Mouse (Mus musculus) MEL (cell line): ENCODE data around the gene Sun2. TPM values are rescaled to one million over a fixed set of nuclear protein-coding genes. Genes with fewer than 3 reads are reported as not detected.

Source experiments
- DNase-seq: peaks from one replicate; pipeline ENCODE4 v3.0.0; 2011; ENCODE audit warnings: low read depth, low spot score
- H3K27ac ChIP-seq: 2 replicates; pipeline ENCODE4 v1.5.1; 2012; ENCODE audit warnings: low read depth, mild to moderate bottlenecking, control low read depth, low read length, moderate library complexity; ENCODE audit not compliant: control insufficient read depth
- H3K27me3 ChIP-seq, 2 experiments: fragments of 150-350 bp in 1 of 2; sonication (generic) in 1 of 2; 2 replicates each; pipeline ENCODE4 v1.6.1; 2012; ENCODE audit warnings: low read length in 2 of 2, mild to moderate bottlenecking in 2 of 2, improper control_type of control experiment in 1 of 2, moderate library complexity in 1 of 2; ENCODE audit not compliant: insufficient read depth in 2 of 2, control insufficient read depth in 1 of 2
- H3K36me3 ChIP-seq, 2 experiments: 2 replicates each; pipeline ENCODE4 v1.6.1; 2012 to 2014; ENCODE audit warnings: low read length in 2 of 2, improper control_type of control experiment in 1 of 2, inconsistent platforms in 1 of 2, mild to moderate bottlenecking in 1 of 2; ENCODE audit not compliant: insufficient read depth in 2 of 2, control insufficient read depth in 1 of 2
- H3K4me1 ChIP-seq, 2 experiments: fragments of 150-350 bp in 1 of 2; sonication (generic) in 1 of 2; 2 replicates each; pipeline ENCODE4 v1.6.1; 2012; ENCODE audit warnings: low read length in 2 of 2, improper control_type of control experiment in 1 of 2, mild to moderate bottlenecking in 1 of 2; ENCODE audit not compliant: insufficient read depth in 2 of 2, control insufficient read depth in 1 of 2
- H3K4me3 ChIP-seq, 2 experiments: fragments of 150-350 bp in 1 of 2; sonication (generic) in 1 of 2; 2 replicates each; pipeline ENCODE4 v1.5.1; 2012; ENCODE audit warnings: low read depth in 2 of 2, low read length in 2 of 2, mild to moderate bottlenecking in 2 of 2, moderate library complexity in 2 of 2, control low read depth in 1 of 2, improper control_type of control experiment in 1 of 2; ENCODE audit not compliant: control insufficient read depth in 1 of 2, insufficient read depth in 1 of 2
- H3K79me2 ChIP-seq: 2 replicates; pipeline ENCODE4 v1.6.1; 2012; ENCODE audit warnings: mild to moderate bottlenecking, low read length, moderate library complexity; ENCODE audit not compliant: control insufficient read depth, poor library complexity, insufficient read depth
- H3K9ac ChIP-seq: 2 replicates; pipeline ENCODE4 v1.6.1; 2012; ENCODE audit warnings: low read depth, mild to moderate bottlenecking, control low read depth, low read length, moderate library complexity; ENCODE audit not compliant: control insufficient read depth, poor library complexity, severe bottlenecking
- H3K9me3 ChIP-seq: fragments of 150-350 bp; sonication (generic); replicated peaks from 2 replicates; pipeline ENCODE4 v1.6.1; 2012; ENCODE audit warnings: mild to moderate bottlenecking, low read length, improper control_type of control experiment, moderate library complexity; ENCODE audit not compliant: insufficient read depth
- CHD1 ChIP-seq: IDR thresholded peaks from 2 replicates; pipeline ENCODE4 v1.6.1; 2012; ENCODE audit warnings: low read depth, mild to moderate bottlenecking, inconsistent platforms, low read length, improper control_type of control experiment
- CHD2 ChIP-seq: IDR thresholded peaks from 2 replicates; pipeline ENCODE4 v1.6.1; 2011; ENCODE audit warnings: low read length, improper control_type of control experiment
- E2F4 ChIP-seq: IDR thresholded peaks from 2 replicates; pipeline ENCODE4 v1.6.1; 2011; ENCODE audit warnings: low read depth, low read length, improper control_type of control experiment, borderline replicate concordance
- EP300 ChIP-seq, 2 experiments: IDR thresholded peaks; 2 replicates each; pipeline ENCODE4 v1.6.1; 2011; ENCODE audit warnings: improper control_type of control experiment in 2 of 2, low read length in 2 of 2, low read depth in 1 of 2, mild to moderate bottlenecking in 1 of 2
- ETS1 ChIP-seq: IDR thresholded peaks from 2 replicates; pipeline ENCODE4 v1.6.1; 2012; ENCODE audit warnings: low read depth, mild to moderate bottlenecking, inconsistent platforms, low read length, improper control_type of control experiment, moderate library complexity
- GABPA ChIP-seq: IDR thresholded peaks from 2 replicates; pipeline ENCODE4 v1.6.1; 2012; ENCODE audit warnings: low read depth, mild to moderate bottlenecking, inconsistent platforms, low read length, improper control_type of control experiment, moderate library complexity
- GATA1 ChIP-seq: IDR thresholded peaks from 2 replicates; pipeline ENCODE4 v1.6.1; 2011; ENCODE audit warnings: low read depth, low read length, improper control_type of control experiment
- HCFC1 ChIP-seq: IDR thresholded peaks from 2 replicates; pipeline ENCODE4 v1.6.1; 2012; ENCODE audit warnings: low read depth, mild to moderate bottlenecking, inconsistent platforms, low read length, improper control_type of control experiment, moderate library complexity
- JUND ChIP-seq: IDR thresholded peaks from 2 replicates; pipeline ENCODE4 v1.6.1; 2011; ENCODE audit warnings: low read depth, mild to moderate bottlenecking, improper control_type of control experiment, low read length
- MAFK ChIP-seq: IDR thresholded peaks from 2 replicates; pipeline ENCODE4 v1.6.1; 2011; ENCODE audit warnings: low read depth, mild to moderate bottlenecking, low read length, improper control_type of control experiment, borderline replicate concordance
- MAX ChIP-seq: IDR thresholded peaks from 2 replicates; pipeline ENCODE4 v1.6.1; 2011; ENCODE audit warnings: low read length, improper control_type of control experiment
- MEF2A ChIP-seq: IDR thresholded peaks from 2 replicates; pipeline ENCODE4 v1.6.1; 2014; ENCODE audit warnings: low read depth, mild to moderate bottlenecking, inconsistent platforms, low read length, improper control_type of control experiment; ENCODE audit not compliant: poor library complexity, insufficient replicate concordance, severe bottlenecking; ENCODE audit errors: extremely low read depth
- MXI1 ChIP-seq: IDR thresholded peaks from 2 replicates; pipeline ENCODE4 v1.6.1; 2011; ENCODE audit warnings: mild to moderate bottlenecking, low read depth, low read length, improper control_type of control experiment
- MYC ChIP-seq: IDR thresholded peaks from 2 replicates; pipeline ENCODE4 v1.6.1; 2011; ENCODE audit warnings: low read depth, mild to moderate bottlenecking, low read length, improper control_type of control experiment, moderate library complexity
- NELFE ChIP-seq: IDR thresholded peaks from 2 replicates; pipeline ENCODE4 v1.6.1; 2011; ENCODE audit warnings: low read depth, low read length, improper control_type of control experiment
- POLR2A ChIP-seq, 2 experiments: IDR thresholded peaks; 2 replicates each; pipeline ENCODE4 v1.6.1; 2011 to 2012; ENCODE audit warnings: low read length in 2 of 2, mild to moderate bottlenecking in 2 of 2, control low read depth in 1 of 2, improper control_type of control experiment in 1 of 2, low read depth in 1 of 2, moderate library complexity in 1 of 2; ENCODE audit not compliant: control insufficient read depth in 1 of 2, insufficient read depth in 1 of 2, poor library complexity in 1 of 2
- POLR2AphosphoS2 ChIP-seq: IDR thresholded peaks from 2 replicates; pipeline ENCODE4 v1.6.1; 2011; ENCODE audit warnings: low read length, improper control_type of control experiment
- POLR2AphosphoS5 ChIP-seq: IDR thresholded peaks from 2 replicates; pipeline ENCODE4 v1.6.1; 2012; ENCODE audit warnings: low read depth, borderline replicate concordance, mild to moderate bottlenecking, inconsistent platforms, low read length, moderate library complexity, mixed read lengths
- RAD21 ChIP-seq: IDR thresholded peaks from 2 replicates; pipeline ENCODE4 v1.6.1; 2011; ENCODE audit warnings: mild to moderate bottlenecking, low read depth, low read length, improper control_type of control experiment
- SIN3A ChIP-seq: IDR thresholded peaks from 2 replicates; pipeline ENCODE4 v1.6.1; 2012; ENCODE audit warnings: low read length, improper control_type of control experiment, inconsistent platforms
- SMC3 ChIP-seq: IDR thresholded peaks from 2 replicates; pipeline ENCODE4 v1.6.1; 2011; ENCODE audit warnings: low read depth, low read length, improper control_type of control experiment
- UBTF ChIP-seq: IDR thresholded peaks from 2 replicates; pipeline ENCODE4 v1.6.1; 2012; ENCODE audit warnings: low read depth, mild to moderate bottlenecking, inconsistent platforms, low read length, improper control_type of control experiment, moderate library complexity, borderline replicate concordance; ENCODE audit not compliant: insufficient read depth
- ZMIZ1 ChIP-seq: IDR thresholded peaks from 2 replicates; pipeline ENCODE4 v1.6.1; 2012; ENCODE audit warnings: low read depth, mild to moderate bottlenecking, inconsistent platforms, low read length, improper control_type of control experiment, moderate library complexity
- ZNF384 ChIP-seq: IDR thresholded peaks from 2 replicates; pipeline ENCODE4 v1.6.1; 2012; ENCODE audit warnings: low read depth, mild to moderate bottlenecking, inconsistent platforms, low read length, improper control_type of control experiment
- polyA plus RNA-seq, 2 experiments: library from polyadenylated mRNA; stranded (reverse) in 1 of 2; unstranded in 1 of 2; fragments of >175 nt in 1 of 2; fragments of >200 nt in 1 of 2; gene quantifications; 2 replicates each; pipeline versions ENCODE4 v1.2.1 to v1.2.4; 2012; ENCODE audit warnings: low replicate concordance in 2 of 2, low read depth in 1 of 2; ENCODE audit not compliant: insufficient read length in 2 of 2, insufficient read depth in 1 of 2, missing spikeins in 1 of 2
- total RNA-seq: library from RNA; depleted of rRNA; stranded (reverse); fragments of 300-350 nt; gene quantifications from 2 replicates; pipeline ENCODE4 v1.2.3, GENCODE M21; 2012

Gene Sun2
- total and polyA plus RNA-seq, 3 experiments: 4.3 to 10.6 TPM; not detected in 1

GRCm38 (mm10) chr15:79687646-79688267 is 54.6 kb downstream of the Sun2 start, which contains the start of gene Josd1 (continued):
- no peak for TF ChIP-seq MAFK
- TF ChIP-seq, all 39 proteins: peak for 17

GRCm38 (mm10) chr15:79687175-79687574 is 55.2 kb downstream of the Sun2 start:
- H3K9me3 ChIP-seq: no peaks in the 10 kb centered on the region
- peak; percentile 53 for DNase-seq
- peaks cover 68% of the 10 kb centered on the region for H3K79me2 ChIP-seq
- peaks cover 0 to 32% of the 10 kb centered on the region in 2 experiments; a peak in 3 of 4 replicates for H3K36me3 ChIP-seq
- H3K27ac ChIP-seq: peak overlapping the region; percentile 78
- H3K27me3 ChIP-seq: no peaks in the 10 kb centered on the region
- TF ChIP-seq ZMIZ1 (no peak), EP300 (IDR thresholded peaks at IDR 0.05; ENCODE audit: low read depth in 1 of 2, low read length in 2 of 2) (no peak), HCFC1 (0 out of 2 replicates have a peak, but pooled peaks have one; percentile 36), POLR2A (IDR thresholded peaks at IDR 0.05; ENCODE audit: control insufficient read depth in 1 of 2, insufficient read depth in 1 of 2, low read depth in 1 of 2, low read length in 2 of 2, poor library complexity in 1 of 2) (no peak), JUND (no peak), UBTF (peak; percentile 49; the same call in 1 of the 2 replicates), NELFE (no peak), GABPA (no peak), CHD2 (no peak), SMC3 (no peak), SIN3A (peak; percentile 66), POLR2AphosphoS2 (no peak), ZNF384 (peak; percentile 57), MYC (peak; percentile 50; the same call in 1 of the 2 replicates), MXI1 (peak; percentile 41; the same call in 1 of the 2 replicates)
- peaks cover 8 to 26% of the 10 kb centered on the region in 2 experiments for H3K4me1 ChIP-seq
- H3K9ac ChIP-seq: peak overlapping the region; percentile 97
- peak overlapping the region; percentile 93 to 96 for H3K4me3 ChIP-seq

GRCm38 (mm10) chr15:79686046-79686869 is 56.1 kb downstream of the Sun2 start:
- Histone ChIP-seq H3K4me3 (peak overlapping the region; percentile 93 to 96), H3K27ac (peak overlapping the region; percentile 84), H3K9ac (peak overlapping the region; percentile 97), H3K36me3 (peaks cover 2 to 27% of the 10 kb centered on the region in 2 experiments; a peak in 3 of 4 replicates), H3K9me3 (no peaks in the 10 kb centered on the region), H3K27me3 (no peaks in the 10 kb centered on the region), H3K4me1 (peaks cover 6 to 29% of the 10 kb centered on the region in 2 experiments), H3K79me2 (peaks cover 67% of the 10 kb centered on the region)
- DNase-seq: peak; percentile 72
- peak; percentile 93 for TF ChIP-seq MXI1
- TF ChIP-seq EP300 (IDR thresholded peaks at IDR 0.05; ENCODE audit: low read depth in 1 of 2, low read length in 2 of 2): peak; percentile 63 to 78
- TF ChIP-seq RAD21: no peak
- peak; percentile 57 for TF ChIP-seq ETS1
- no peak for TF ChIP-seq CHD1
- peak; percentile 85 for TF ChIP-seq GATA1
- no peak for TF ChIP-seq POLR2AphosphoS5
- TF ChIP-seq NELFE: 0 out of 2 replicates have a peak, but pooled peaks have one; percentile 23
- peak in 1 of 2 experiments; percentile 40; a peak in 1 of 4 replicates for TF ChIP-seq POLR2A (IDR thresholded peaks at IDR 0.05; ENCODE audit: control insufficient read depth in 1 of 2, insufficient read depth in 1 of 2, low read depth in 1 of 2, low read length in 2 of 2, poor library complexity in 1 of 2)
- TF ChIP-seq SMC3: no peak
- peak; percentile 97 for TF ChIP-seq MYC
- no peak for TF ChIP-seq CHD2
- TF ChIP-seq MEF2A: no peak
- TF ChIP-seq MAX: peak; percentile 95
- TF ChIP-seq POLR2AphosphoS2: no peak
- no peak for TF ChIP-seq E2F4
- TF ChIP-seq ZMIZ1: peak; percentile 12; the same call in 1 of the 2 replicates
